Mouse (Mus musculus): ENCODE measurements around the gene Slfnl1. TPM values are rescaled to one million over a fixed set of nuclear protein-coding genes. Genes with fewer than 3 reads are reported as not detected.

The Slfnl1 gene
- under 1 TPM; 0.16 to 0.17 TPM for total RNA-seq (2021)
- long read RNA-seq, experiment 1, result 0 reads
- long read RNA-seq, experiment 2, result 0 reads

- DNase-seq, result no peak
These were observed at the start of gene Slfnl1 for GRCm38 (mm10) chr4:120531986-120532385. Gene Slfnl1, plus strand, starts transcription at chr4:120532231.

GRCm38 (mm10) chr4:120487707-120488106 is 44.3 kb upstream of the Slfnl1 start:
- DNase-seq, result peak; percentile 5 to 9

- DNase-seq, result no peak
These were observed 25.1 kb upstream of the Slfnl1 start for GRCm38 (mm10) chr4:120506955-120507354.

GRCm38 (mm10) chr4:120511203-120511602 is 20.8 kb upstream of the Slfnl1 start:
- DNase-seq, result no peak

GRCm38 (mm10) chr4:120514366-120514765 is 17.7 kb upstream of the Slfnl1 start:
- DNase-seq, result no peak

GRCm38 (mm10) chr4:120516491-120516890 is 15.5 kb upstream of the Slfnl1 start:
- DNase-seq, result no peak

- DNase-seq, result no peak
These were observed 15.1 kb upstream of the Slfnl1 start for GRCm38 (mm10) chr4:120516907-120517306.

GRCm38 (mm10) chr4:120517335-120517734 is 14.7 kb upstream of the Slfnl1 start:
- no peak for DNase-seq

GRCm38 (mm10) chr4:120521761-120522160 is 10.3 kb upstream of the Slfnl1 start:
- DNase-seq, result no peak

GRCm38 (mm10) chr4:120522351-120522750 is 9.7 kb upstream of the Slfnl1 start:
- no peak for DNase-seq

GRCm38 (mm10) chr4:120523092-120523491 is 8.9 kb upstream of the Slfnl1 start:
- no peak for DNase-seq

GRCm38 (mm10) chr4:120528171-120528570 is 3.9 kb upstream of the Slfnl1 start:
- DNase-seq, result no peak

- DNase-seq, result no peak
These were observed 6.6 kb downstream of the Slfnl1 start for GRCm38 (mm10) chr4:120538664-120539063.

- no peak for DNase-seq
These were observed 12.9 kb downstream of the Slfnl1 start for GRCm38 (mm10) chr4:120544896-120545295.

GRCm38 (mm10) chr4:120556592-120556991 is 24.6 kb downstream of the Slfnl1 start:
- no peak for DNase-seq

GRCm38 (mm10) chr4:120565726-120566125 is 33.7 kb downstream of the Slfnl1 start:
- no peak for DNase-seq

- peak; percentile 15 to 25 for DNase-seq
These were observed 36.0 kb downstream of the Slfnl1 start for GRCm38 (mm10) chr4:120568005-120568404.

GRCm38 (mm10) chr4:120569025-120569424 is 37.0 kb downstream of the Slfnl1 start:
- DNase-seq, result no peak

GRCm38 (mm10) chr4:120569486-120570437 is 37.7 kb downstream of the Slfnl1 start, which contains the start of gene Ctps:
Gene Ctps, minus strand, starts transcription at chr4:120570276.
- DNase-seq, result peak; percentile 95 to 96

- no peak for DNase-seq
These were observed 38.5 kb downstream of the Slfnl1 start for GRCm38 (mm10) chr4:120570438-120571069.

GRCm38 (mm10) chr4:120571070-120571464 is 39.0 kb downstream of the Slfnl1 start:
- DNase-seq, result no peak

GRCm38 (mm10) chr4:120571691-120572090 is 39.7 kb downstream of the Slfnl1 start:
- DNase-seq, result no peak

GRCm38 (mm10) chr4:120580894-120581293 is 48.9 kb downstream of the Slfnl1 start:
- DNase-seq, result no peak
